Mouse (Mus musculus): ENCODE measurements at regions not wholly inside any gene's neighbourhood (a gene's known extent, or its start where the extent isn't known, plus 50 kb on each side); places are given as distances from the start of the nearest gene placed in this dataset.
"Not testable (repeated sequence)": the region's sequence is repeated elsewhere in the genome, so short reads cannot be mapped to it uniquely, and the experiment has no call there.

DNA sequence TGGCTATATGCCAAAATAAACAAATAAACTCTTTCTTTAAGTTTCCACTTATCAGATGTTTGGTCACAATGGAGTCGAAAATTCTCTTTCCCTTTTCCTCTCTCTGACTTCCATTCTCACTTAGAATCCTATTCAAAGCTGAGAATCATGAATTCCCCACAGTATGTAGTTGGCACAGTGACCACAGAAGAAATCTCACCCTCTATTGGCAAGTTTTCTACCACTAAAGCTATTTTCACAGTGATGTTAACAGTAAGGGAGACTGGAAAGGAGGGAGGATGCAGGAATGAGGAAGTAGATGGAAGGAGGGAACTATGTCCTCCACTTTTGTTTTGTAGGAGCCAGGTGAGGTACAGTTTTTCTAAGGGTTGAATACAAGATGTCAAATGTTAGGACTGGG, 431.2 kb upstream of the Tbl1xr1 start:
- Histone ChIP-seq H3K4me1 (no peaks in the 10 kb centered on the region), H3K4me3 (no peak overlapping the region), H3K36me3 (no peaks in the 10 kb centered on the region), H3K9me3 (replicated peaks) (no peaks in the 10 kb centered on the region), H3K4me2 (replicated peaks) (no peak overlapping the region), H3K27ac (no peak overlapping the region), H3K9ac (no peak overlapping the region), H3K27me3 (no peaks in the 10 kb centered on the region)
- no peak for ATAC-seq (ENCODE audit: low FRiP score)
- WGBS = 82% methylated on average over 1 of the region's 1 CpGs

DNA sequence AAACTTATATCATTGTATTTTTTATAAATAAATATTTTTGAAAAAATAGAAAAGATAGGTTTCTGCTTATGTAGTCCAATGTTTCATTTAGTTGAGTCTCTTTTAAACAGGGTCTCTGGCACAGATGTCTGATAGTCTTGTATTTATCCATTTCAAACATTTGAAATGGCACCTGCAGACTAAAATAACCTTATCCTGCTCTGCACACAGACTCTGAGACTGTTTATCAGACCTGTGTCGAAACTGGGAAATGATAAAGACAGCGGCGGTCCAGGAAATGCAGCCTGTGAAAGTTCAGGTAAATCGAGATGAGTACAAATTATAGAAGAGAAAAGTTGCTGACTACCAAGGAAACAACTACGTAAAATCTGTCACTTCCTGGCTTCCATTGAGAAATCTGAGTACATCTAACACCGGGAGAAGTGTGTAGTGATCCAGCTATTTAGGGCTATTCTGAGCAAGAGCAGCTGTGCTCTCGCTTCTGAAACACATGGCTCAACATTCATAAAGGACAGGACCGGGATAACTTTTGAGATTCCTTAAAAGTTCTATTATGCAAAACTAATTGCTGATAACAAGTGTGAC, 426.5 kb upstream of the Tbl1xr1 start:
- no peaks in the 10 kb centered on the region for H3K27me3 ChIP-seq
- no peak overlapping the region for H3K9ac ChIP-seq
- ATAC-seq (ENCODE audit: low FRiP score) = no peak
- WGBS = 80% methylated on average over 8 of the region's 8 CpGs
- H3K4me3 ChIP-seq = no peak overlapping the region
- no peaks in the 10 kb centered on the region for H3K36me3 ChIP-seq
- no peak overlapping the region for H3K4me2 ChIP-seq (replicated peaks)
- no peaks in the 10 kb centered on the region for H3K9me3 ChIP-seq (replicated peaks)
- no peaks in the 10 kb centered on the region for H3K4me1 ChIP-seq
- H3K27ac ChIP-seq = no peak overlapping the region

DNA sequence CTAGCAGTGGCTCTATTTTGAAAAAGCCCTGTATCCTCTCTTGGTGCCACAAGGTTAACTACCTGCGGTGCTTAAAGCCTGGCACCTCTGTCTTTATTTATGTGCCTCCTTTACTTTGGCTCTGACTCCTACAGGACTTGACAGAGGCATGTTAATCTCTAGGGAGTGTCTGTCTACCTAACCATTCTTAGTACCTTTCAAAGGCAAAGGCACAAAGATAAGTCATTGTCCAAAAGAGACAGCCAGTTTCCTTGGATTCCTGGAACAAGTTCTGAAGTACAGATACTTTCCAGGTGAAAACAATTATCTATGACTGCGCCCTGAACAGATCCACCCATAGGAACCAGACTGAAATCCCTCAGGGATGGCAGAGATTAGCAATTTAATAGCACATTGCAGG, 421.2 kb upstream of the Tbl1xr1 start:
- ATAC-seq (ENCODE audit: low FRiP score) = no peak
- H3K9ac ChIP-seq = no peak overlapping the region

GRCm38 (mm10) chr3:21667349-21668143, 408.9 kb upstream of the Tbl1xr1 start:
- Histone ChIP-seq H3K4me1 (0 out of 2 replicates have a peak, but pooled peaks cover 4% of the 10 kb centered on the region), H3K36me3 (no peaks in the 10 kb centered on the region), H3K9me3 (replicated peaks) (no peaks in the 10 kb centered on the region), H3K4me3 (no peak overlapping the region), H3K9ac (no peak overlapping the region), H3K4me2 (replicated peaks) (no peak overlapping the region), H3K27me3 (no peaks in the 10 kb centered on the region), H3K27ac (no peak overlapping the region)
- no peak for ATAC-seq (ENCODE audit: low FRiP score)
- whole genome bisulfite sequencing = 68% methylated on average over 5 of the region's 5 CpGs

More for the DNA sequence above, 421.2 kb upstream of the Tbl1xr1 start:
- H3K27me3 ChIP-seq = no peaks in the 10 kb centered on the region
- H3K4me3 ChIP-seq = no peak overlapping the region
- no peaks in the 10 kb centered on the region; the same call in 1 of the 2 replicates for H3K9me3 ChIP-seq (replicated peaks)
- no peak overlapping the region for H3K27ac ChIP-seq
- H3K4me1 ChIP-seq = no peaks in the 10 kb centered on the region
- no peaks in the 10 kb centered on the region for H3K36me3 ChIP-seq
- 87% methylated on average over 2 of the region's 2 CpGs for WGBS
- no peak overlapping the region for H3K4me2 ChIP-seq (replicated peaks)

- Histone ChIP-seq H3K9me3 (replicated peaks) (no peaks in the 10 kb centered on the region), H3K4me1 (0 out of 2 replicates have a peak, but pooled peaks cover 4% of the 10 kb centered on the region), H3K27ac (no peak overlapping the region), H3K27me3 (no peaks in the 10 kb centered on the region), H3K9ac (no peak overlapping the region), H3K4me3 (no peak overlapping the region), H3K36me3 (no peaks in the 10 kb centered on the region), H3K4me2 (replicated peaks) (no peak overlapping the region)
- no peak for ATAC-seq (ENCODE audit: low FRiP score)
- WGBS = 79% methylated on average over 2 of the region's 2 CpGs
These were observed 404.6 kb upstream of the Tbl1xr1 start for GRCm38 (mm10) chr3:21671885-21672284.

- peak; percentile 73 for ATAC-seq (ENCODE audit: low FRiP score)
- Histone ChIP-seq H3K27ac (no peak overlapping the region), H3K36me3 (no peaks in the 10 kb centered on the region), H3K4me2 (replicated peaks) (no peak overlapping the region), H3K4me1 (0 out of 2 replicates have a peak, but pooled peaks cover 4% of the 10 kb centered on the region), H3K9me3 (replicated peaks) (no peaks in the 10 kb centered on the region), H3K9ac (no peak overlapping the region), H3K27me3 (no peaks in the 10 kb centered on the region), H3K4me3 (no peak overlapping the region)
- whole genome bisulfite sequencing = 31% methylated on average over 2 of the region's 2 CpGs
These were observed 404.0 kb upstream of the Tbl1xr1 start for GRCm38 (mm10) chr3:21672492-21672891.

DNA sequence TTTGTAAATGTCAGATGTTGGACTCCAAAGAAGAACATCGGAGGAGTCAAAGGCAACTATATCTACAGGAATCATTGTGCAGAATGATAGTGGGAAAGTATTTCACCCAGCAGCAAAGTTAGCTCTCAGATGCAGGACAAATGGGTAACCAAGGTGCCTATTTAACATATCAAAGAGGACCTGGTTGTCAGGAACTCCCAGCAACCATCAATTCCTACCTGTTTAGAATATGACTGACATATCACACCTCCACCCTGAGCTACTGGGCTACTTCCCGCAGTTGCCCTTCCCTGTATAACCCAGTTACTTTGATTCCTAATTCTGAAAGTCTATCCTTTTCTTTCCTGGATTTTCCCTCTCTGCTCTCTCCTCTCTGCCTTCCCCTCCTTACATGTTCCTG, 403.0 kb upstream of the Tbl1xr1 start:
- Histone ChIP-seq H3K4me1 (0 out of 2 replicates have a peak, but pooled peaks cover 4% of the 10 kb centered on the region), H3K27ac (no peak overlapping the region), H3K4me3 (no peak overlapping the region), H3K27me3 (no peaks in the 10 kb centered on the region), H3K9me3 (replicated peaks) (no peaks in the 10 kb centered on the region), H3K36me3 (no peaks in the 10 kb centered on the region), H3K9ac (no peak overlapping the region), H3K4me2 (replicated peaks) (no peak overlapping the region)
- no peak for ATAC-seq (ENCODE audit: low FRiP score)
- WGBS = 95% methylated on average over 2 of the region's 2 CpGs

GRCm38 (mm10) chr3:21678265-21678664, 398.2 kb upstream of the Tbl1xr1 start:
- Histone ChIP-seq H3K4me1 (no peaks in the 10 kb centered on the region), H3K36me3 (no peaks in the 10 kb centered on the region), H3K9me3 (replicated peaks) (no peaks in the 10 kb centered on the region), H3K9ac (no peak overlapping the region), H3K27ac (no peak overlapping the region), H3K27me3 (no peaks in the 10 kb centered on the region), H3K4me3 (no peak overlapping the region), H3K4me2 (replicated peaks) (no peak overlapping the region)
- no peak for ATAC-seq (ENCODE audit: low FRiP score)

GRCm38 (mm10) chr3:21678734-21679133, 397.7 kb upstream of the Tbl1xr1 start:
- no peaks in the 10 kb centered on the region for H3K9me3 ChIP-seq (replicated peaks)
- no peaks in the 10 kb centered on the region for H3K36me3 ChIP-seq
- no peak overlapping the region for H3K27ac ChIP-seq
- no peaks in the 10 kb centered on the region for H3K27me3 ChIP-seq
- no peak overlapping the region for H3K9ac ChIP-seq
- H3K4me3 ChIP-seq = no peak overlapping the region
- no peak for ATAC-seq (ENCODE audit: low FRiP score)
- H3K4me1 ChIP-seq = no peaks in the 10 kb centered on the region
- H3K4me2 ChIP-seq (replicated peaks) = no peak overlapping the region

GRCm38 (mm10) chr3:21697980-21698672, 378.3 kb upstream of the Tbl1xr1 start:
- H3K27me3 ChIP-seq; H3K4me1 ChIP-seq; H3K9ac ChIP-seq; H3K4me2 ChIP-seq (replicated peaks); H3K9me3 ChIP-seq (replicated peaks); H3K27ac ChIP-seq; H3K36me3 ChIP-seq; ATAC-seq (ENCODE audit: low FRiP score); H3K4me3 ChIP-seq: not testable (repeated sequence)
- 74% methylated on average over 1 of the region's 1 CpGs for WGBS

DNA sequence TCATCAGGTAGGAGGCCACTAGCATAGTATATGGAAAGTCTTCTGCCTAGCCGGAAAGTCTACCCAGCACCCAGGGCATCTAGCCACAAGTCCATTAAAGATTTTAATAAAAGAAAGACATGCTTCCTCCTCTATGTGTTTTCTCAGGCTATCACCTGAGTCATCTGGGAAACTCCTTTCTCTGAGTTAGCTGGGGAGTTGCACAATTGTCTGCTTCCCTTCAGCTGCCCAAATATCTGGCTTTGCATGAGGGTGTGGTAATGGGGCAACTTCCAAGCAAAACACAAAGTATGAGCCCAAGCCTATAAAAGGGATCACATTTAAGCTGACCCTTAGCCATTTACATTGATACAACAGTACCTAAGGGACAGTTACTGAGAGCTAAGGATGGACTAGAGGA, 376.9 kb upstream of the Tbl1xr1 start:
- no peak overlapping the region for H3K9ac ChIP-seq
- no peak for ATAC-seq (ENCODE audit: low FRiP score)
- no peaks in the 10 kb centered on the region for H3K36me3 ChIP-seq
- WGBS = 87% methylated on average over 1 of the region's 1 CpGs
- no peak overlapping the region for H3K27ac ChIP-seq
- H3K4me2 ChIP-seq (replicated peaks) = no peak overlapping the region
- H3K27me3 ChIP-seq = no peaks in the 10 kb centered on the region
- H3K4me1 ChIP-seq = no peaks in the 10 kb centered on the region
- H3K4me3 ChIP-seq = no peak overlapping the region
- no peaks in the 10 kb centered on the region for H3K9me3 ChIP-seq (replicated peaks)

DNA sequence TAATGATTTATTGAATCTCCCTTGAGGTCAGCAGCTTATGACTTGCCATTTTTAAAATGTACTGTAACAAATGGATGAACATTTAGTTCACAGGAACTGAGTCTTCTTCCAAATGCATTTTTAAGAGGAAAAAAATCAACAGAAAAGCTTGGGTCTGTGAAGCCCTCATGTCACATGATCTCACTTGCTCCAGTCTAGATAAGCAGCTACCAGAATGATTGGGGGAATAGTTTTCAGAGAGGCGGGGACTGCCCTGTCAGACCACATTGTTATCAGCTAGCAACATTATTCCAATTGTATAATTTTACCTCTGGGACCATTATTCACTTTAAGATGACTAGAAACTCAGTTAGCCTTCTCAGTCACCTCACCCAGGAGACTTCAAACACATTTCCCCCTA, 376.1 kb upstream of the Tbl1xr1 start:
- no peaks in the 10 kb centered on the region for H3K36me3 ChIP-seq
- H3K9me3 ChIP-seq (replicated peaks) = no peaks in the 10 kb centered on the region
- no peaks in the 10 kb centered on the region for H3K4me1 ChIP-seq
- WGBS = 69% methylated on average over 1 of the region's 1 CpGs
- H3K27ac ChIP-seq = no peak overlapping the region
- no peak overlapping the region for H3K4me2 ChIP-seq (replicated peaks)
- H3K4me3 ChIP-seq = no peak overlapping the region
- no peak overlapping the region for H3K9ac ChIP-seq
- no peak for ATAC-seq (ENCODE audit: low FRiP score)
- H3K27me3 ChIP-seq = no peaks in the 10 kb centered on the region

Data from hindbrain, embryonic 12.5 days (tissue).